Mouse (Mus musculus) erythroblast, embryonic 14.5 days (primary cell): ENCODE measurements around the gene Msi2. TPM values are rescaled to one million over a fixed set of nuclear protein-coding genes. Genes with fewer than 3 reads are reported as not detected.

Experiments
- H3K27me3 ChIP-seq: 2 replicates; pipeline ENCODE4 v1.6.1; 2012; ENCODE audit warnings: inconsistent platforms; ENCODE audit not compliant: control insufficient read depth
- H3K36me3 ChIP-seq: 2 replicates; pipeline ENCODE4 v1.6.1; 2012; ENCODE audit warnings: mild to moderate bottlenecking, inconsistent platforms; ENCODE audit not compliant: control insufficient read depth
- H3K4me1 ChIP-seq: 2 replicates; pipeline ENCODE4 v1.6.1; 2012; ENCODE audit warnings: inconsistent platforms; ENCODE audit not compliant: control insufficient read depth
- H3K4me3 ChIP-seq: replicated peaks from 2 replicates; pipeline ENCODE3; 2012; ENCODE audit warnings: moderate library complexity, mild to moderate bottlenecking, inconsistent platforms
- H3K9me3 ChIP-seq: 2 replicates; pipeline ENCODE4 v1.6.1; 2012; ENCODE audit warnings: low read length, inconsistent platforms, mixed read lengths; ENCODE audit not compliant: control insufficient read depth
- GATA1 ChIP-seq: IDR thresholded peaks from 2 replicates; pipeline ENCODE4 v1.6.1; 2012; ENCODE audit warnings: low read length, inconsistent platforms, mixed read lengths
- TAL1 ChIP-seq: IDR thresholded peaks from 3 replicates; pipeline ENCODE4 v1.6.1; 2012; ENCODE audit warnings: low read length, inconsistent platforms, mixed read lengths
- polyA plus RNA-seq: library from polyadenylated mRNA; stranded (reverse); fragments of >175 nt; gene quantifications from 2 replicates; pipeline ENCODE4 v1.2.3, GENCODE M21; 2012

Gene Msi2
- polyA plus RNA-seq, 1 experiment = 0.45 TPM

- no peaks in the 10 kb centered on the region for H3K36me3 ChIP-seq
- no peaks in the 10 kb centered on the region for H3K27me3 ChIP-seq
- no peak overlapping the region for H3K4me3 ChIP-seq
- no peaks in the 10 kb centered on the region for H3K9me3 ChIP-seq
- H3K4me1 ChIP-seq = no peaks in the 10 kb centered on the region
- TF ChIP-seq GATA1 (no peak), TAL1 (no peak)
Measured at GRCm38 (mm10) chr11:88414157-88414870, 304.0 kb downstream of the Msi2 start.

DNA sequence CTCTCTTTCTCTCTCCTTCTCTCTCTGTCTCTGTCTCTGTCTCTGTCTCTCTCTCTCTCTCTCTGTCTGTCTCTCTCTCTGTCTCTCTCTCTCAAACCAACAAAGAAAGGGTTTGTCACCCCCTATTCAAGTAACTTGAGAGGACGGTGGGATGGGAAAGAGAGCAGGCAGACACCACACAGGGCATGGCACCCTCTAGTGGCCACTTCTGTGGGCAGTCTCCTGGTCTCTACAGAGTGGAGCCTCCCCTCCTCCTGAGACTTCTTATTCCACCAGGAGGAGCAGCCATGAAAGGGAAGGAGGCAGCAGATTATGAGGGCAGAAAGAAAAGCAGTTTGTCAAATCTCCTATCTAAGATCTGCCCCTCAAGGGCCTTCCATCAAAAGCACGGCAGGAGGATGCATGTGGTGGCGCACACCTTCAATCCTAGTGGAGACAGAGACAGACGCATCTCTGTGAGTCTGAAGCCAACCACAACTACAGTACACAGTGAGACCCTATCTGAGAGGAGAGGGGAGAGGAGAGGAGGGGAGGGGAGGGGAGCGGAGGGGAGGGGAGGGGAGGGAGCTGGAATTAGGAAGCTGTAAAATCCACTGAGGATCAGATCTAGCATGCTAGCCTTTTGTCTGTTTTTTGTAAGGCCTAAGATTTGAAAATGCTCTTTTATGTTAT, 305.8 kb downstream of the Msi2 start:
- Histone ChIP-seq H3K4me3 (no peak overlapping the region), H3K27me3 (no peaks in the 10 kb centered on the region), H3K4me1 (no peaks in the 10 kb centered on the region), H3K36me3 (no peaks in the 10 kb centered on the region), H3K9me3 (no peaks in the 10 kb centered on the region)
- TF ChIP-seq TAL1 (no peak), GATA1 (no peak)

DNA sequence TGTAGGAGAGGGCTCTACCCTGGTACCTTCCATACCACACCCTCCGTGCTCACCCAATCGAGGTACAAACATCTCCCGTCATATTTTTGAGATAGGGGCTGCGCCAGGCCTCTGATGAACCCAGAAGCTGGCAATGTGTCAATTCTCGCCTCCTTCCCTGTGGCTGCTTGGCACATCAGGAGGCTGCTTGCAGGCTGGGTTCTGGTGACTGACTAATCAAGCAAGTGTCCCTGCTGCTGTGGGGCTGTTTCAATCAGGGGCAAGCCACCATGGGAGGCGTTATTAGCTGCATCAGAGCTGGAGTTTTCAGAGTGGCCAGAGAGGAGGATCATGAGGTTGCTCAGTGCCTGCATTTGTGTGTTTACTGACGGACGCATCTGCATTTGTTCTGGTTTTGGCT, 310.0 kb downstream of the Msi2 start:
- TF ChIP-seq TAL1 (no peak), GATA1 (no peak)
- Histone ChIP-seq H3K27me3 (no peaks in the 10 kb centered on the region), H3K4me1 (no peaks in the 10 kb centered on the region), H3K36me3 (no peaks in the 10 kb centered on the region), H3K9me3 (no peaks in the 10 kb centered on the region), H3K4me3 (no peak overlapping the region)

- H3K36me3 ChIP-seq = no peaks in the 10 kb centered on the region
- H3K4me1 ChIP-seq = no peaks in the 10 kb centered on the region
- no peak for TF ChIP-seq GATA1
- TF ChIP-seq TAL1 = no peak
- H3K27me3 ChIP-seq = no peaks in the 10 kb centered on the region
- no peaks in the 10 kb centered on the region for H3K9me3 ChIP-seq
- H3K4me3 ChIP-seq = no peak overlapping the region
Measured at GRCm38 (mm10) chr11:88406408-88406915, 311.9 kb downstream of the Msi2 start.

DNA sequence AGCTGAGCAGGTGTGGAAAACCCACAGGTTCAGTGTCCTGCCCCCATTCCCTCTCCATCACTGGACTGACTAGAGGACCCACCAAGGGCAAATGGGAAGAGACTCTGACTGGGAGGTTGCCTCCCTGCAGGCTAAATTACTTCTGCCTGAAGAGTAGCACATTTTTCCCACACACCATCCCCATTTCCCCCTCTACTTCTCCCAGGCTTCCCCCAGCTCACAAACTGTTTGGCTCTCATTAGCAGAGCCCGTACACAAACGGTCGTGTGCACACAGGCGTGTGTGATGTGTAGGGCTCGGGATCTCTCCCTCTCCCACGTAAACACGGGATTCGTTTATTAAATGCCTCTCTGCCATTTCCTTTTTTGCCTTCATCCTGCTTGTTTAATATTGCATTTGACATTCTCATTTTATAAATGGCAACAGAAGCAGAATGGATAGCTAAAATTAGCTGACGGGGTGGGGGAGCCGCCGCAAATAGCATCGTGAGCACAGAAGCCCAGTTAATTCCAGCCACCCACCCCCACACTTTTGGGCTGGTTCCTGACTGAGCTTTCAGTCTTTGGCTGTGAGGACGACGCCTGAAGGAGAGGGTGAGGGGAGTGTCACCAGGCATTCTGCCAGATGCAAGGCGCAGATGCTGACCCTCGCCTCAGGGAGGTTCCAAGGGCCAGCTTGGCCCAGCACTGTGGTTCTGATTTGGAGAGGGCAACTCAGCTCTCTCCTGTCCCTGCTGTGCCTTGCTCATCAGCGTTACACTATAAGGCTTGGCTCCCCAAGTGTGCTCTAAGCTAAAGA, 313.3 kb downstream of the Msi2 start:
- H3K36me3 ChIP-seq = no peaks in the 10 kb centered on the region
- no peaks in the 10 kb centered on the region for H3K27me3 ChIP-seq
- H3K4me1 ChIP-seq = no peaks in the 10 kb centered on the region
- H3K4me3 ChIP-seq = no peak overlapping the region
- H3K9me3 ChIP-seq = no peaks in the 10 kb centered on the region
- TF ChIP-seq GATA1 (no peak), TAL1 (no peak)

DNA sequence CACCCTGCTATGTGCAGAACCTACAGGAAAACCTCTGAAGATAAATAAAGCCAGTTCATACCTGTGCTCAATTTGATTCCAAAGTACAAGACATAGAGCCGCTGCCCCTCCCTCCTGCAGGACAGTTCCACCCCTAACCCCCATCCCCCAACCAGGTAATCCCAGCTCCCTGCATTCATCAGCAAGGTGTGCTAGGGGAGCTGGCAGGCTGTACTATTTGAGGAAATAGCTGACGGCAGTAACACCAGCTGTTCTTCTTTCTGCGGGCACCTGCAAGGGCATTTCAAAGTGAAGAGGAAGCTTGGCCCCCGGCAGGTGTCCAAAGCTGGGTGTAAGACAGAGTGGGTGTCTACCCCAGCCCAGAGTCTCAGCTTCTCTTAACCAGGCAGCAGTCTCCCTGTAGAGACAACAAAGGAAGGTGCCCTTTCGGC, 314.1 kb downstream of the Msi2 start:
- TF ChIP-seq TAL1 = no peak
- no peak for TF ChIP-seq GATA1
- no peaks in the 10 kb centered on the region for H3K9me3 ChIP-seq
- H3K36me3 ChIP-seq = no peaks in the 10 kb centered on the region
- no peaks in the 10 kb centered on the region for H3K4me1 ChIP-seq
- no peak overlapping the region for H3K4me3 ChIP-seq
- no peaks in the 10 kb centered on the region for H3K27me3 ChIP-seq

DNA sequence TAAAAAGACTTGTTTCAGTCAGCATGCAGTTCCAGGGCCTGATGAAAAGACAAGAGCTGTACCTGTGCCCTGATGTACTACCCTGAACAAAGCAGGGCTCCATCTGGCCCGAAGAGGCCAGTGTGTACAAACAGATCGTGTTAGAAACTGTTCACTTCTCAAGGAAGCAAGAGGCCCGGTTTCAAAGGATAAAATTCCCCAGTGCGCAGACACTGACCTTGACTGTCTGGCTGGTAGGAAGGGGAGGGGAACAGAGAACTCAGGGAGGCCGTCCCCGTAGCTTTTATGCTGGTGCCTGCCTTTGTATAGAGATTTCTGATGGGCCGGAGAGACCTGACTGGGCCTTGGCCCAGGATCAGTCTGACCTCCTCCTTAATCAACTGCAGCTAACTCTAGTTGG, 316.0 kb downstream of the Msi2 start:
- H3K4me3 ChIP-seq = no peak overlapping the region
- H3K9me3 ChIP-seq = no peaks in the 10 kb centered on the region
- TF ChIP-seq TAL1 (no peak), GATA1 (no peak)
- no peaks in the 10 kb centered on the region for H3K4me1 ChIP-seq
- no peaks in the 10 kb centered on the region for H3K27me3 ChIP-seq
- no peaks in the 10 kb centered on the region for H3K36me3 ChIP-seq

DNA sequence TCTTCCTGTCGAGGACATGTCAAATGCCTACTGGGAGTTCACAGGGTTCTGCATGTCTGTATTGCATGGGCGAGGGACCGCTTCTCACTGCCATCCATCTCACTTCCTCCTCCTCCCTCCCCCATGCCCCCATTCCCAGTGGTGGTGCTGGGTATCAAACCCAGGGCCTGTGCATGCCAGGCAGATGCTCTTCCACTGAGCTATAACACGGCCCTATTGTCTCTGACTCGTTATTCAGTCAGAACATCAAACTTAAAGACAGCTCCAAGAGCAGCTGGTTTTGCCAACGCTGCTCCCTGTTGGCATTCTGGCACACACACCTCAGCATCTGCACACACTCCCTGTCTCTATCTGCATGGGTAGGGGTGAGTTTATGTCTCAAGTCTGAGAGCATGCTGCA, 317.0 kb downstream of the Msi2 start:
- H3K36me3 ChIP-seq = no peaks in the 10 kb centered on the region
- no peaks in the 10 kb centered on the region for H3K27me3 ChIP-seq

GRCm38 (mm10) chr11:88400926-88401325, 317.4 kb downstream of the Msi2 start:
- Histone ChIP-seq H3K9me3 (no peaks in the 10 kb centered on the region), H3K36me3 (no peaks in the 10 kb centered on the region), H3K4me3 (no peak overlapping the region), H3K4me1 (no peaks in the 10 kb centered on the region), H3K27me3 (no peaks in the 10 kb centered on the region)
- TF ChIP-seq TAL1 (no peak), GATA1 (no peak)

More for the DNA sequence above, 317.0 kb downstream of the Msi2 start:
- H3K9me3 ChIP-seq = no peaks in the 10 kb centered on the region
- no peak overlapping the region for H3K4me3 ChIP-seq
- TF ChIP-seq GATA1 (no peak), TAL1 (no peak)
- H3K4me1 ChIP-seq = no peaks in the 10 kb centered on the region
